ENCODE assay signal across 8 mouse cellular contexts in the genomic region with DNA sequence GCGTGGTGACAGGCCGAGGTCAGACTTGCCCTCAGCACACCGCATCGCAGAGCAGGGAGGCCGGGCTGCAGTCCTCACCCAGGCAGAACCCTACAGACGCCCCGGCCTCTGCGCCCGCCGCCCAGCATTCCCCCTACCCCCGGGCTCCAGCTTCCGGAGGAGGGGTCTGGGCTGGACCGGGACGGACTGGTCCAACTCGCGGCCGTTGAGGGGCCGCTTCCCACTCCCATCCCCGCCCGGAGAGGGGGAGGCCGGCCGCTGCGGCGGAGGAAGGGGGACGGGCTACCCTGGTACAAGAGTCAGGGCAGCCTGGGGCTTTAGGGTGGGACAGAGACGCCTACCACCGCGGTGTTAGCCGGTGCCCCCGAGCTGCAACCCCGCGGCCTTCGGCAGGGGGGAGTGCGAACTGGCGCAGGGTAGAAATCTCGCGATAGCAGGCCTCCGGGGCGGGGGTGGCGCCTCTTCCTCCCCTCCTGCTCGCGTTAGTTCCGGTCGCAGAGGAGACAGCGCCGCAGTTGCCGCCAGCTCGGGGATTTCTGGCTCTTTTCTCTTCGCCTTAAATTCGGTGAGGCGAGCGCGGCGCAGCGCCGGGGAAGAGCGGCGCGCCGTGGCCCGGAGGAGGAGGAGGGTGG. TPM values are rescaled to one million over a fixed set of nuclear protein-coding genes. Genes with fewer than 3 reads are reported as not detected.
DNase-seq lines count a peak whose midpoint lies in the region; ATAC-seq and TF ChIP-seq lines count a peak whose summit lies in the region.

A gene (plus strand): TSS at position 247 of the 632 bp plus-strand sequence.

- no peak for TF ChIP-seq EP300 in ES-Bruce4 (IDR thresholded peaks at IDR 0.05; ENCODE audit: insufficient read depth, low read depth, low read length)
- TF ChIP-seq EP300 in liver, postnatal 0 days (IDR thresholded peaks at IDR 0.05; ENCODE audit: low read depth) = peak; percentile 87

- peak; percentile 95 to 96 for DNase-seq in heart, postnatal 10 days
- peak; percentile 62 for DNase-seq in large intestine, adult 2 months (ENCODE audit: low read depth, low spot score)
- peak; percentile 95 for DNase-seq in liver, postnatal 0 days
- peak; percentile 95 for DNase-seq in testis, postnatal 10 days (ENCODE audit: low spot score)

- H3K36me3 ChIP-seq in ES-Bruce4 (ENCODE audit: control insufficient read depth, insufficient read depth, low read length, poor library complexity, severe bottlenecking) = peaks cover 34% of the 10 kb centered on the region
- H3K36me3 ChIP-seq in forebrain, embryonic 13.5 days (ENCODE audit: poor library complexity, severe bottlenecking) = peaks cover 31% of the 10 kb centered on the region
- peaks cover 27% of the 10 kb centered on the region for H3K36me3 ChIP-seq in liver, postnatal 0 days (replicated peaks; ENCODE audit: insufficient read depth, low read length)
- H3K36me3 ChIP-seq in neural tube, embryonic 14.5 days (ENCODE audit: control insufficient read depth, insufficient read depth, low read length) = peaks cover 15% of the 10 kb centered on the region

- peak within 1 kb of the TSS; percentile 98 for H3K4me3 ChIP-seq in ES-Bruce4 (ENCODE audit: low read depth, low read length)
- peak within 1 kb of the TSS; percentile 90 for H3K4me3 ChIP-seq in forebrain, embryonic 13.5 days
- H3K4me3 ChIP-seq in liver, postnatal 0 days (ENCODE audit: low read depth, low read length) = peak within 1 kb of the TSS; percentile 95
- H3K4me3 ChIP-seq in neural tube, embryonic 14.5 days (ENCODE audit: low read depth, low read length) = peak within 1 kb of the TSS; percentile 89

- peak within 1 kb of the TSS; percentile 89 for H3K4me2 ChIP-seq in forebrain, embryonic 13.5 days
- peak within 1 kb of the TSS; percentile 91 for H3K4me2 ChIP-seq in liver, postnatal 0 days (ENCODE audit: low read depth, low read length)
- peak within 1 kb of the TSS; percentile 87 for H3K4me2 ChIP-seq in neural tube, embryonic 14.5 days (ENCODE audit: low read depth, low read length)

- no peaks in the 10 kb centered on the region for H3K4me1 ChIP-seq in ES-Bruce4 (ENCODE audit: control insufficient read depth, insufficient read depth, low read length)
- peaks cover 24% of the 10 kb centered on the region for H3K4me1 ChIP-seq in forebrain, embryonic 13.5 days
- H3K4me1 ChIP-seq in liver, postnatal 0 days (ENCODE audit: insufficient read depth) = peaks cover 20% of the 10 kb centered on the region
- H3K4me1 ChIP-seq in neural tube, embryonic 14.5 days (ENCODE audit: control insufficient read depth, insufficient read depth, low read length) = peaks cover 19% of the 10 kb centered on the region

- peak within 1 kb of the TSS; percentile 98 for H3K9ac ChIP-seq in ES-Bruce4 (ENCODE audit: low read depth, poor library complexity, severe bottlenecking)
- H3K9ac ChIP-seq in forebrain, embryonic 13.5 days = peak within 1 kb of the TSS; percentile 97
- H3K9ac ChIP-seq in liver, postnatal 0 days (replicated peaks) = peak within 1 kb of the TSS; percentile 96
- H3K9ac ChIP-seq in neural tube, embryonic 14.5 days (replicated peaks; ENCODE audit: low read depth, low read length) = peak within 1 kb of the TSS; percentile 95

- peak; percentile 83 for TF ChIP-seq POLR2A in ES-Bruce4 (IDR thresholded peaks at IDR 0.05; ENCODE audit: insufficient read depth, low read length)

- 2% methylated on average over 45 of the region's 61 CpGs for WGBS in forebrain, embryonic 13.5 days
- under 1% methylated on average over 60 of the region's 61 CpGs for WGBS in large intestine, adult 2 months
- WGBS in liver, postnatal 0 days (ENCODE audit: insufficient replicate concordance) = under 1% methylated on average over 46 of the region's 61 CpGs
- WGBS in neural tube, embryonic 14.5 days = under 1% methylated on average over 39 of the region's 61 CpGs

- H3K27ac ChIP-seq in ES-Bruce4 (ENCODE audit: insufficient read depth, low read length) = peak within 1 kb of the TSS; percentile 80
- H3K27ac ChIP-seq in forebrain, embryonic 13.5 days = peak within 1 kb of the TSS; percentile 98
- peak within 1 kb of the TSS; percentile 99 for H3K27ac ChIP-seq in liver, postnatal 0 days (ENCODE audit: low read depth)
- H3K27ac ChIP-seq in neural tube, embryonic 14.5 days (ENCODE audit: low read depth, low read length) = peak within 1 kb of the TSS; percentile 99

- TF ChIP-seq CTCF in ES-Bruce4 (IDR thresholded peaks at IDR 0.05; ENCODE audit: low read depth, low read length) = no peak
- peak; percentile 33 for TF ChIP-seq CTCF in liver, postnatal 0 days (IDR thresholded peaks at IDR 0.05; ENCODE audit: low read depth)

- no peaks in the 10 kb centered on the region for H3K27me3 ChIP-seq in ES-Bruce4 (ENCODE audit: control insufficient read depth, insufficient read depth, low read length, poor library complexity, severe bottlenecking)
- no peaks in the 10 kb centered on the region for H3K27me3 ChIP-seq in forebrain, embryonic 13.5 days
- H3K27me3 ChIP-seq in liver, postnatal 0 days (ENCODE audit: insufficient read depth, low read length) = no peaks in the 10 kb centered on the region
- H3K27me3 ChIP-seq in neural tube, embryonic 14.5 days (ENCODE audit: control insufficient read depth, insufficient read depth, low read length) = peaks cover 2% of the 10 kb centered on the region; the same call in 1 of the 2 replicates

- peak; percentile 94 for ATAC-seq in cerebellum, adult (ENCODE audit: insufficient number of reproducible peaks, low FRiP score, low TSS enrichment)
- peak; percentile 98 for ATAC-seq in forebrain, embryonic 13.5 days
- peak; percentile 96 for ATAC-seq in liver, postnatal 0 days
- ATAC-seq in neural tube, embryonic 14.5 days (ENCODE audit: low read depth) = peak; percentile 98

- intact Hi-C loops in heart, postnatal 10 days (cut with DNase I) = loop anchor here (5.0 to 10.0 kb wide), 2 partner anchors 88 to 985 kb away; a partner anchor contains a TSS

- no peaks in the 10 kb centered on the region for H3K9me3 ChIP-seq in ES-Bruce4 (replicated peaks; ENCODE audit: control insufficient read depth, insufficient read depth, low read length, poor library complexity, severe bottlenecking)
- no peaks in the 10 kb centered on the region for H3K9me3 ChIP-seq in forebrain, embryonic 13.5 days (replicated peaks)
- H3K9me3 ChIP-seq in liver, postnatal 0 days (ENCODE audit: low read length) = no peaks in the 10 kb centered on the region
- no peaks in the 10 kb centered on the region for H3K9me3 ChIP-seq in neural tube, embryonic 14.5 days (ENCODE audit: control insufficient read depth, low read length)

RNA-seq across cellular contexts. Expression of the gene that starts here (rescaled TPM):
- polyA plus RNA-seq in ES-Bruce4 (2011; ENCODE audit: insufficient read depth, insufficient read length, low read depth, missing spikeins) = 298 and 313 TPM in 2 replicates
- polyA plus RNA-seq in forebrain, embryonic 13.5 days (2015; fragmentation: Nextera tagmentation; extraction: Ambion mirVana) = 441 and 458 TPM in 2 replicates
- total RNA-seq in heart, postnatal 10 days (2021) = 100 to 1,000 TPM; 109 to 117 TPM
- 28.9 and 36.4 TPM in 2 replicates for polyA plus RNA-seq in large intestine, adult 2 months (2012; rRNA removed)
- 118 and 128 TPM in 2 replicates for polyA plus RNA-seq in liver, postnatal 0 days (2015; fragmentation: Nextera tagmentation; extraction: Ambion mirVana)
- 371 and 387 TPM in 2 replicates for polyA plus RNA-seq in neural tube, embryonic 14.5 days (2014; fragmentation: Nextera tagmentation; extraction: Ambion mirVana)

Comparison
In these comparisons a context has a peak if more than half of its experiments do, and no peak if none do; other contexts are left out.
1. Peak in every context shown above with its lines: DNase-seq, ATAC-seq, H3K4me3 ChIP-seq and H3K27ac ChIP-seq.